Mouse (Mus musculus) activated CD4-positive, CD25-positive, alpha-beta regulatory T cell (primary cell): Measurements from ENCODE around the gene Ndufs6. TPM values are rescaled to one million over a fixed set of nuclear protein-coding genes. Genes with fewer than 3 reads are reported as not detected.

Experiments
- polyA plus RNA-seq, 2 experiments: library from polyadenylated mRNA; unstranded; fragments of 100-300 nt; shearing (Covaris generic); gene quantifications; one replicate each; pipeline ENCODE4 v1.2.1; 2017

The Ndufs6 gene
- 100 to 1,000 TPM; 166 to 215 TPM for polyA plus RNA-seq

GRCm38 (mm10) chr13:73327827-73328698 is at the start of gene Ndufs6, which contains the start of gene Mrpl36:
Gene Ndufs6 (minus strand): TSS chr13:73328542.
Gene Mrpl36 (plus strand): TSS chr13:73328513.

Other genes with a start within 250 kb of the Ndufs6 start
- gene Irx4, start 68.1 kb downstream of the Ndufs6 start, polyA plus RNA-seq, result not detected
- gene Mrpl36, start within 50 bp of the Ndufs6 start, polyA plus RNA-seq, result 100 to 1,000 TPM; 114 to 150 TPM
- gene Lpcat1, start 138.7 kb upstream of the Ndufs6 start, polyA plus RNA-seq, result 10 to 100 TPM; 56.1 to 57.6 TPM
- under 1 TPM in 1 of 2 experiments, not detected in 1; 0.09 TPM for gene Slc6a3, start 208.2 kb upstream of the Ndufs6 start, polyA plus RNA-seq